Mouse (Mus musculus) liver, embryonic 16.5 days (tissue): ENCODE data around the gene Tnfsf9. TPM values are rescaled to one million over a fixed set of nuclear protein-coding genes. Genes with fewer than 3 reads are reported as not detected.

Experiments used
- ATAC-seq: fragments of 200-750 bp; cut with Nextera tagmentation; 2 replicates; pipeline ENCODE4 v1.8.0; 2017; ENCODE audit warnings: low read depth, mild to moderate bottlenecking, moderate number of reproducible peaks, moderate library complexity
- H3K27ac ChIP-seq: fragments of 300-500 bp; sonication (generic); 2 replicates; pipeline ENCODE4 v1.5.1; 2014; ENCODE audit warnings: mild to moderate bottlenecking, low read length
- H3K27me3 ChIP-seq: fragments of 300-500 bp; sonication (generic); 2 replicates; pipeline ENCODE4 v1.6.1; 2014; ENCODE audit warnings: low read depth, low read length, mixed read lengths; ENCODE audit not compliant: control insufficient read depth, insufficient read depth
- H3K36me3 ChIP-seq: fragments of 300-500 bp; sonication (generic); 2 replicates; pipeline ENCODE4 v1.6.1; 2014; ENCODE audit warnings: mild to moderate bottlenecking; ENCODE audit not compliant: control insufficient read depth, insufficient read depth
- H3K4me1 ChIP-seq: fragments of 300-500 bp; sonication (generic); 2 replicates; pipeline ENCODE4 v1.6.1; 2014; ENCODE audit warnings: low read depth, low read length, mixed read lengths; ENCODE audit not compliant: control insufficient read depth
- H3K4me2 ChIP-seq: fragments of 300-500 bp; sonication (generic); 2 replicates; pipeline ENCODE4 v1.6.1; 2014; ENCODE audit warnings: low read depth, low read length, mixed read lengths
- H3K4me3 ChIP-seq: fragments of 300-500 bp; sonication (generic); 2 replicates; pipeline ENCODE4 v1.5.1; 2014; ENCODE audit warnings: low read depth, mild to moderate bottlenecking, low read length
- H3K9ac ChIP-seq: fragments of 300-500 bp; sonication (generic); 2 replicates; pipeline ENCODE4 v1.6.1; 2014; ENCODE audit warnings: low read depth, low read length
- H3K9me3 ChIP-seq: fragments of 300-500 bp; sonication (generic); replicated peaks from 2 replicates; pipeline ENCODE4 v1.6.1; 2016; ENCODE audit warnings: low read length; ENCODE audit not compliant: control insufficient read depth
- WGBS: fragments of 180-500 bp; shearing (Covaris S2); extraction: QIAGEN DNeasy Blood & Tissue Kit; methylation state at CpG from one replicate; pipeline ENCODE4 v1.1.7; 2014; ENCODE audit not compliant: insufficient replicate concordance; 5-methylcytosine and 5-hydroxymethylcytosine counted together
- polyA plus RNA-seq: library from polyadenylated mRNA; unstranded; fragments of >200 nt; fragmentation: Nextera tagmentation; extraction: Ambion mirVana; gene quantifications from 2 replicates; pipeline ENCODE4 v1.2.1, GENCODE M21; 2015

Tnfsf9 gene
- polyA plus RNA-seq, 1 experiment from 2014 or later: 0.67 TPM

DNA sequence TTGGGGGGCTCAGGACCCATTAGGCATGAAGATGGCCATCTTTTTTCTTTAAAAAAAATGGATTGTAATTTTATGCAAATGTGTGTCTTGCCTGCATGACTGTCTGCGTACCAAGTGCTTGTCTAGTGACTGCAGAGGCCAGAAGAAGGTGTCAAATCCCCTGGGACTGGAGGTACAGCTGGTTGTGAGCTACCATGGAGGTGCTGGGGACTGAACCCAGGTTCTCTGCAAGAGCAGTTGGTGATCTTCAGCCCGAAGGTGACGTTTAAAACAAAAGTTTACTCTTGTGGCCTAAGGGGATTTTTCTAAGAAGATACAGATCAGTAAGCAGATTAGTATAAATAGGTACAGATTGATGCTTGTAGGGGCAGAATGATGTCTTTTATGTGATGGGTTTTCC is 30.5 kb downstream of the Tnfsf9 start:
- H3K36me3 ChIP-seq: no peaks in the 10 kb centered on the region

DNA sequence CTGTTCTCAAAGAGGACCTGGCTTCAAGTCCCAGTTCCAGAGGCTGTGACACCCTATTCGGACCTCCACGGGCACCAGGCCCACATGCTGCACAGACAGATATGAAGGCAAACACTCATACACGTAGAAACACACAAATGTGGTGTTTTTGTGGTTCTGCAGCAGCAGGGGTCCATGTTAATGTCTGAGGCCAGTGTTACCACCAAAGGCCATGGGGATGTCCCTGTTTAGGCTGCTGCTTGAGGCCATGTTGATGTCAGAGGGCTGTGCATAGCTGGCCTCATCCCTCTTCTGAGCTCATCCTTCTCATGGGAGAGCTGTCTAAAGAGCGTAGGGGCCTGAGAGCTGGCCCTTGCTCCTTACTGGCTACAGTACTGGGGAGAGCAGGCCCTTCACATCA is 33.6 kb downstream of the Tnfsf9 start:
- Histone ChIP-seq H3K4me2 (no peak overlapping the region), H3K4me3 (no peak overlapping the region), H3K36me3 (no peaks in the 10 kb centered on the region), H3K9me3 (no peaks in the 10 kb centered on the region), H3K27ac (no peak overlapping the region), H3K4me1 (peaks cover 4% of the 10 kb centered on the region; the same call in 1 of the 2 replicates), H3K9ac (no peak overlapping the region), H3K27me3 (no peaks in the 10 kb centered on the region)
- WGBS: 77% methylated on average over 4 of the region's 4 CpGs
- no peak for ATAC-seq

More for the DNA sequence above, 30.5 kb downstream of the Tnfsf9 start:
- H3K4me2 ChIP-seq: no peak overlapping the region
- H3K27me3 ChIP-seq: no peaks in the 10 kb centered on the region
- ATAC-seq: no peak
- H3K4me3 ChIP-seq: no peak overlapping the region
- WGBS: 71% methylated on average over 3 of the region's 3 CpGs
- no peak overlapping the region for H3K9ac ChIP-seq
- H3K4me1 ChIP-seq: peaks cover 4% of the 10 kb centered on the region; the same call in 1 of the 2 replicates
- no peaks in the 10 kb centered on the region for H3K9me3 ChIP-seq
- H3K27ac ChIP-seq: no peak overlapping the region

DNA sequence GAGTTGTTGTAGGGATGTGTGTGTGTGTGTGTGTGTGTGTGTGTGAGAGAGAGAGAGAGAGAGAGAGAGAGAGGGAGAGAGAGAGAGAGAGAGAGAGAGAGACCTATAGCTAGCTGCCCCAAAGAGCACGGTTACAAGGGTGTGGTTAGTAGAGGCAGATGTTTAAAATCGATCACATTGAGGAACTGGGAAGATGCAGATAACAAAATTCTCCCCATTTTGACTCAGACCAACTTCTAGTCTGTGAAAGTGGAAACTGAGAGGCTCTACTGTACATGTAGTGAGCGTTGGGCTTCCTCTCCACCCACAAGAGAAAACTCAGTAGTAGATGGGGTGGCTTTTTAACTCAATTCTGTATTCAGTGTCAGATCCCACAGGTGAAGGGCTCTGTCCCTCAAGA is 34.6 kb downstream of the Tnfsf9 start:
- Histone ChIP-seq H3K9ac (no peak overlapping the region), H3K4me2 (no peak overlapping the region), H3K27ac (no peak overlapping the region), H3K4me1 (peaks cover 4% of the 10 kb centered on the region; the same call in 1 of the 2 replicates), H3K27me3 (no peaks in the 10 kb centered on the region), H3K9me3 (no peaks in the 10 kb centered on the region), H3K36me3 (no peaks in the 10 kb centered on the region), H3K4me3 (no peak overlapping the region)
- 20% methylated on average over 3 of the region's 3 CpGs for WGBS
- 0 out of 2 replicates have a peak, but pooled peaks have one; percentile 24 for ATAC-seq

DNA sequence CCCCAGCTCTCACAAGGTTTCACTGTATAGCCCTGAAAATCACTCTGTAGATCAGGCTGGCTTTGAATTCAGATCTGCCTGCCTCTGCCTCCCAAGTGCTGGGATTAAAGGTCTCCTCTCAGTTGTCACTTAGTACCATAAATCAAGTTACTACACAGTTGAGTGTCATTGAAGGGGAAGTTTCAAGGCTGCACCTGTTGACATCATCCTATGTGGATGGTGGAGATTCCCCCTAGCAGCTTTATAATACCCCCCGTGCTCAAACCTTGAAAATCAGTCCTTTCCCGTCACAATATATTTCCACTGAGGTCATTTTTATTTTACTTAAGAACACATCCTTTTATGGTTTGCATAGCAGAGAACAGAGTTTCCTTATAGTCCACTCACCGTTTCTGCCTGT is 38.6 kb downstream of the Tnfsf9 start:
- Histone ChIP-seq H3K27me3 (peaks cover 22% of the 10 kb centered on the region), H3K9ac (no peak overlapping the region), H3K4me2 (no peak overlapping the region), H3K27ac (no peak overlapping the region), H3K4me3 (no peak overlapping the region), H3K4me1 (peaks cover 4% of the 10 kb centered on the region; the same call in 1 of the 2 replicates), H3K36me3 (no peaks in the 10 kb centered on the region), H3K9me3 (no peaks in the 10 kb centered on the region)
- 60% methylated on average over 3 of the region's 3 CpGs for WGBS
- ATAC-seq: no peak

DNA sequence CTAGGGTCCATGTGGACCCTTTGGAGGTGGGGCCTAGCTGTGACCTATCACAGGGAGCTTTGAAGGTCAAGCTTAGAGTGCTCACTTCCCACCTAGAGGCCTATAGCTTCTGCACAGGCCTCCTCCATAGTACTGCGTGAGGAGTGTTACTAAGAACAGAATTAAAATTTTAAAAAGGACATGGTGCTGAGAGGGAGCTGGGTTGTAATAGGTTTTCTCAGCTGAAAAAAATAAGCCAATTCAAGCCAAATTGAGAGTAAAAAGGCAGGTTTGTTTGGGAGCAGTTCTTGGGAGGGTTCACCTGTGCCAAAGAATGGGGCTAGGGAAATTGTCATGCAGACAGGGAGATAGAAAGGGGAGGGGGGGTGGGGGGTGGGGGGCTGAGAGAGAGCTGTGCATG is 40.0 kb downstream of the Tnfsf9 start:
- Histone ChIP-seq H3K27ac (no peak overlapping the region), H3K36me3 (no peaks in the 10 kb centered on the region), H3K27me3 (peaks cover 36% of the 10 kb centered on the region), H3K4me3 (no peak overlapping the region), H3K9ac (no peak overlapping the region), H3K4me2 (no peak overlapping the region), H3K4me1 (no peaks in the 10 kb centered on the region; the same call in 1 of the 2 replicates), H3K9me3 (no peaks in the 10 kb centered on the region)
- WGBS: 72% methylated on average over 1 of the region's 1 CpGs
- no peak for ATAC-seq

DNA sequence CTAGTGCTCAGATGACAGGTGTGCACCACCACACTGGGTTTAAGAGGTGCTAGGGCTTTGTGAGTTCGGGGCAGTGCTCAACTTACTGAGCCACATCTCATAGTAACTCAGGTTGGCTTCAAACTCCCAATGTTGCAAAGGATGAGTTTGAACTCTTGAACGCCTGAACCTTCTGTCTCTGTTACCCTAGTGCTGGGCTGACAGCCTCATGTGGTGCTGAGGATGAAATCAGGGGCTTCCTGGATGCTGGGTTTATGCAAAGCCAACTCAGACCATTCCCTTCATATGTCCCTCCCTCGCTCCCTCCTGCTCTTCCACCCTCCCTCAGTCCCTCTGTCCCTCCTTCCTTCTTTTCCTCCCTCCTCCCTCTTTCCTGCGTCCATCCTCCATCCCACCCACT is 43.2 kb downstream of the Tnfsf9 start:
- no peak overlapping the region for H3K4me2 ChIP-seq
- H3K36me3 ChIP-seq: no peaks in the 10 kb centered on the region
- H3K9ac ChIP-seq: no peak overlapping the region
- no peaks in the 10 kb centered on the region for H3K4me1 ChIP-seq
- H3K27me3 ChIP-seq: peaks cover 47% of the 10 kb centered on the region
- H3K4me3 ChIP-seq: no peak overlapping the region
- WGBS: 45% methylated on average over 4 of the region's 4 CpGs
- no peak for ATAC-seq
- H3K9me3 ChIP-seq: no peaks in the 10 kb centered on the region
- H3K27ac ChIP-seq: no peak overlapping the region

DNA sequence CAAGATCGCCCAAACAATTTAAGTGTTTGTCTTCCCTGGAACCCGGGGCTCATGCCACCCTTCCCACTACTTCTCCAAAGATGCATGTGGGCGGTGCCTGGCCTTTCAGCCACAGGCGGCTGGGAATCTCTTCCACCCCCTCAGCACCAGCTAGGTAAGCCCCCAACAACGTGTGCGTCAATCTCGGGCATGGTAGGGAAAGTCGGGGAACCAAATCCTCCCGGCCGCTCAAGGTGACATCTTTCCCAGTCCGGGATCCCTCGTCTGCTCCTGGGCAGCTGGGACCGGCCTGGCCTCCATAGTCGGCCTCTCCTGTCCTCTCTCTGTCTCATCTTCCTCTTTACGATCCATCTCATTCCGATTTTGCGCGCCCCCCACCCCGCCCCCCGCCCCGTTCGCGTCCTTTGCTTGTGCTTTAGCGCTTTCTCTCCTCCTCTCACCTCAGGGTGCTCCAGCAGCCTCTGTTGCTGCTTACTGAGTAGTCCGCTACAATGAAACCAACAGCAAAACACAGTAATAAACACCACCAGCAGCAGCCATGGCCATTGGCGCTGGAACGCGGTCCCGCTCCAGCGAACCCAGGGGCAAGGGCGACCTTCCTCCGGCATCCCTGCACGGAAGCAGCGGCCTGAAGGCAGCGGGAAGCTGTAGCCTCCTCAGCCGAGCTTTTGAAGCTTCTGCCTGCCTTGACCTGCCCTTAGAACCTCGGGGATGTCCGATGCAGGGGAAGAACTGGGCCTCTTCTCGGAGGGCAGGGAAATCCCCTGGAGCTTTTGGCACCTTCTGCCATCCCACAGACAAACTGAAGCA is 44.1 kb downstream of the Tnfsf9 start, which contains the start of gene Cd70:
Gene Cd70 (minus strand): TSS at position 784 of the 810 bp plus-strand sequence.
- no peak within 1 kb of the TSS for H3K27ac ChIP-seq

DNA sequence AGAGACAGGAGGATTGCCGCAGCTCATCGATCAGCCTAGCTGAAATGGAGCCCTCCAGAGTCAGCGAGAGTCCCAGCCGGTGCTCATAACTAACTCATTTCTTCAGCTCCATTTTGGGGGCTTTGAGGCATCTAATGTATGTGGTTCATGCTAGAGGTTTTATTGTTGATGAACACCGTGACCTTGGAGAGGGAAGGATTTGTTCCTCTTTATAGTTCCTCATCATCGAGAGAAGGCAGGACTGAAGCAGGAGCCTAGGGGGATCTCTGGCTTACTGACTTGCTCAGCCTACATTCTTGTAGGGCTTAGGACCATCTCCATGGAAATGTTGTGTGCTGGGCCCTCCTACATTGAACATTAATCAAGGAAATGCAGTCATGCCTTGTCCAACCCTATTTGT is 47.9 kb downstream of the Tnfsf9 start:
- no peak for ATAC-seq
- Histone ChIP-seq H3K9ac (no peak overlapping the region), H3K27me3 (peaks cover 32% of the 10 kb centered on the region), H3K4me1 (no peaks in the 10 kb centered on the region; the same call in 1 of the 2 replicates), H3K4me3 (no peak overlapping the region), H3K4me2 (no peak overlapping the region), H3K9me3 (no peaks in the 10 kb centered on the region), H3K36me3 (no peaks in the 10 kb centered on the region), H3K27ac (no peak overlapping the region)
- WGBS: 64% methylated on average over 6 of the region's 6 CpGs

More for the DNA sequence above, 44.1 kb downstream of the Tnfsf9 start, which contains the start of gene Cd70:
- Histone ChIP-seq H3K27me3 (peaks cover 47% of the 10 kb centered on the region), H3K9me3 (no peaks in the 10 kb centered on the region), H3K4me1 (no peaks in the 10 kb centered on the region), H3K9ac (no peak within 1 kb of the TSS), H3K36me3 (no peaks in the 10 kb centered on the region), H3K4me3 (no peak within 1 kb of the TSS), H3K4me2 (no peak within 1 kb of the TSS)
- 4% methylated on average over 39 of the region's 39 CpGs for WGBS
- no peak for ATAC-seq

DNA sequence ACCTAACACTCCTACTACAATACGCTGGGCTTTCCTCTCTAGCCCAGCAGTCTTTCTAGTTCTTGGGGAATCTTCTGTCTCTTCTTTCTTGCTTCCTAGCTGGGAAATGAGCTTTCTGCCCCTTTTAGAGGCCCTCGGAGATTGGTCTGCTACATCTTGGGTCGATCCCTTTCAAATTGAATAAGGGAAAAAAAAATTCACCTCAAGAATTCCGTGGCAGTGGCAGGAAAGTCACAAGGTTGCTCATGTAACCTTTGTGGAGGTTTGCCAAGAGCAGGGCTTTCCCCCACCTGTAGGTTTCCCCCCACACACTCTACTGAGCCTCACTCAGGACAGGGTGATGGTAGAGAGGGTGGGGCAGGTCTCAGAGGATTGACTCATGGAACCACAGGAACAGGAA is 48.7 kb downstream of the Tnfsf9 start:
- H3K4me2 ChIP-seq: no peak overlapping the region
- H3K27ac ChIP-seq: no peak overlapping the region
- no peaks in the 10 kb centered on the region; the same call in 1 of the 2 replicates for H3K4me1 ChIP-seq
- H3K27me3 ChIP-seq: peaks cover 24% of the 10 kb centered on the region
- no peak for ATAC-seq
- no peak overlapping the region for H3K9ac ChIP-seq
- H3K36me3 ChIP-seq: no peaks in the 10 kb centered on the region
- no peak overlapping the region for H3K4me3 ChIP-seq
- no peaks in the 10 kb centered on the region for H3K9me3 ChIP-seq
- 68% methylated on average over 4 of the region's 4 CpGs for WGBS
